Comparison of ENCODE assay signal across 7 mouse cellular contexts in genomic region chr14:72506723-72507420, GRCm38 (mm10). TPM values are rescaled to one million over a fixed set of nuclear protein-coding genes. Genes with fewer than 3 reads are reported as not detected.
DNase-seq lines count a peak whose midpoint lies in the region; ATAC-seq and TF ChIP-seq lines count a peak whose summit lies in the region.

No protein-coding gene starts in this region.

- H3K27ac ChIP-seq in ES-Bruce4 (ENCODE audit: insufficient read depth, low read length), result no peak overlapping the region
- H3K27ac ChIP-seq in hindbrain, embryonic 12.5 days, result no peak overlapping the region
- peak overlapping the region; percentile 69 for H3K27ac ChIP-seq in midbrain, embryonic 10.5 days (replicated peaks)

- no peak for TF ChIP-seq CTCF in ES-Bruce4 (IDR thresholded peaks at IDR 0.05; ENCODE audit: low read depth, low read length)

- no peak overlapping the region for H3K4me3 ChIP-seq in ES-Bruce4 (ENCODE audit: low read depth, low read length)
- H3K4me3 ChIP-seq in hindbrain, embryonic 12.5 days, result peak overlapping the region; percentile 27
- peak overlapping the region; percentile 49 for H3K4me3 ChIP-seq in midbrain, embryonic 10.5 days

- DNase-seq in ES-CJ7 (ENCODE audit: low read depth, low spot score), result peak; percentile 78
- DNase-seq in midbrain, embryonic 10.5 days (ENCODE audit: low spot score), result no peak
- no peak for DNase-seq in urinary bladder, postnatal 25 days (ENCODE audit: low spot score)
- DNase-seq in cerebellum, adult 9-11 months, result no peak

- 14% methylated on average over 11 of the region's 11 CpGs for WGBS in hindbrain, embryonic 12.5 days
- WGBS in midbrain, embryonic 10.5 days, result 10% methylated on average over 11 of the region's 11 CpGs

- no peaks in the 10 kb centered on the region for H3K4me1 ChIP-seq in ES-Bruce4 (ENCODE audit: control insufficient read depth, insufficient read depth, low read length)
- H3K4me1 ChIP-seq in hindbrain, embryonic 12.5 days, result peaks cover 9% of the 10 kb centered on the region
- peaks cover 17% of the 10 kb centered on the region for H3K4me1 ChIP-seq in midbrain, embryonic 10.5 days

- no peaks in the 10 kb centered on the region for H3K27me3 ChIP-seq in ES-Bruce4 (ENCODE audit: control insufficient read depth, insufficient read depth, low read length, poor library complexity, severe bottlenecking)
- H3K27me3 ChIP-seq in hindbrain, embryonic 12.5 days, result no peaks in the 10 kb centered on the region; the same call in 1 of the 2 replicates
- H3K27me3 ChIP-seq in midbrain, embryonic 10.5 days (ENCODE audit: low read depth, poor library complexity, severe bottlenecking), result no peaks in the 10 kb centered on the region

- no peak for TF ChIP-seq EP300 in ES-Bruce4 (IDR thresholded peaks at IDR 0.05; ENCODE audit: insufficient read depth, low read depth, low read length)

- no peak for TF ChIP-seq POLR2A in ES-Bruce4 (IDR thresholded peaks at IDR 0.05; ENCODE audit: insufficient read depth, low read length)

- ATAC-seq in hindbrain, embryonic 12.5 days (ENCODE audit: low FRiP score), result no peak
- ATAC-seq in frontal cortex, adult (ENCODE audit: low TSS enrichment), result no peak

- H3K36me3 ChIP-seq in ES-Bruce4 (ENCODE audit: control insufficient read depth, insufficient read depth, low read length, poor library complexity, severe bottlenecking), result no peaks in the 10 kb centered on the region
- no peaks in the 10 kb centered on the region for H3K36me3 ChIP-seq in hindbrain, embryonic 12.5 days
- H3K36me3 ChIP-seq in midbrain, embryonic 10.5 days, result no peaks in the 10 kb centered on the region

- H3K4me2 ChIP-seq in hindbrain, embryonic 12.5 days (replicated peaks), result peak overlapping the region; percentile 54

- no peaks in the 10 kb centered on the region; the same call in 1 of the 2 replicates for H3K9me3 ChIP-seq in ES-Bruce4 (replicated peaks; ENCODE audit: control insufficient read depth, insufficient read depth, low read length, poor library complexity, severe bottlenecking)
- no peaks in the 10 kb centered on the region for H3K9me3 ChIP-seq in hindbrain, embryonic 12.5 days (replicated peaks)
- H3K9me3 ChIP-seq in midbrain, embryonic 10.5 days (replicated peaks), result no peaks in the 10 kb centered on the region

- H3K9ac ChIP-seq in ES-Bruce4 (ENCODE audit: low read depth, poor library complexity, severe bottlenecking), result 0 out of 2 replicates have a peak overlapping the region, but pooled peaks have one; percentile 30
- H3K9ac ChIP-seq in hindbrain, embryonic 12.5 days, result no peak overlapping the region

RNA-seq across cellular contexts. Expression of gene Gm9195, which starts 15.2 kb away (rescaled TPM):
- not detected in 2 replicates for polyA plus RNA-seq in ES-Bruce4 (2011; ENCODE audit: insufficient read depth, insufficient read length, low read depth, missing spikeins)
- not detected in 2 replicates for polyA plus RNA-seq in hindbrain, embryonic 12.5 days (2016; fragmentation: Nextera tagmentation; extraction: Ambion mirVana)
- polyA plus RNA-seq in midbrain, embryonic 10.5 days (2016; fragmentation: Nextera tagmentation; extraction: Ambion mirVana), result not detected in 2 replicates
